Mouse (Mus musculus) thymus, adult 2 months (tissue): ENCODE results near the gene Nupl2.

Source experiments
- CTCF ChIP-seq: fragments of 200-500 bp; IDR thresholded peaks from 2 replicates; pipeline ENCODE4 v1.5.1; 2012; ENCODE audit warnings: mild to moderate bottlenecking, control low read depth, low read length, moderate library complexity, borderline replicate concordance; ENCODE audit not compliant: control insufficient read depth, poor library complexity, insufficient read depth; ENCODE audit errors: extremely low read depth
- POLR2A ChIP-seq: fragments of 200-500 bp; IDR thresholded peaks from 2 replicates; pipeline ENCODE4 v1.6.1; 2012; ENCODE audit warnings: mild to moderate bottlenecking, low read length, control low read depth, moderate library complexity; ENCODE audit not compliant: control insufficient read depth, poor library complexity, insufficient read depth; ENCODE audit errors: extremely low read depth

- TF ChIP-seq POLR2A (no peak), CTCF (no peak)
Measured at GRCm38 (mm10) chr5:24203266-24203665, 38.5 kb downstream of the Nupl2 start.
